Mouse (Mus musculus) hindbrain, postnatal 0 days (tissue): Measurements from ENCODE around the gene Mfsd2b. TPM values are rescaled to one million over a fixed set of nuclear protein-coding genes. Genes with fewer than 3 reads are reported as not detected.

Experiments used
- ATAC-seq: fragments of 200-750 bp; cut with Nextera tagmentation; 2 replicates; pipeline ENCODE4 v1.8.0; 2017; ENCODE audit warnings: mild to moderate bottlenecking, moderate TSS enrichment, moderate library complexity
- DNase-seq: peaks from one replicate; pipeline ENCODE4 v3.0.0-alpha.2; 2015; ENCODE audit warnings: low spot score
- H3K27ac ChIP-seq: fragments of 300-500 bp; sonication (generic); 2 replicates; pipeline ENCODE4 v1.5.1; 2014; ENCODE audit warnings: mild to moderate bottlenecking
- H3K27me3 ChIP-seq: fragments of 300-500 bp; sonication (generic); 2 replicates; pipeline ENCODE4 v1.6.1; 2014; ENCODE audit warnings: low read length, mixed read lengths; ENCODE audit not compliant: insufficient read depth
- H3K36me3 ChIP-seq: fragments of 300-500 bp; sonication (generic); 2 replicates; pipeline ENCODE4 v1.6.1; 2014; ENCODE audit warnings: low read length, mixed read lengths; ENCODE audit not compliant: insufficient read depth
- H3K4me1 ChIP-seq: fragments of 300-500 bp; sonication (generic); 2 replicates; pipeline ENCODE4 v1.6.1; 2014; ENCODE audit warnings: antibody characterized with exemption, low read length, mixed read lengths; ENCODE audit not compliant: insufficient read depth
- H3K4me2 ChIP-seq: fragments of 300-500 bp; sonication (generic); 2 replicates; pipeline ENCODE4 v1.6.1; 2014; ENCODE audit warnings: low read depth, mild to moderate bottlenecking, low read length, moderate library complexity, mixed read lengths
- H3K4me3 ChIP-seq: fragments of 300-500 bp; sonication (generic); 2 replicates; pipeline ENCODE4 v1.5.1; 2014; ENCODE audit warnings: low read length
- H3K9ac ChIP-seq: fragments of 300-500 bp; sonication (generic); replicated peaks from 2 replicates; pipeline ENCODE4 v1.6.1; 2014; ENCODE audit warnings: mild to moderate bottlenecking, low read length, moderate library complexity, mixed read lengths
- H3K9me3 ChIP-seq: fragments of 300-500 bp; sonication (generic); 2 replicates; pipeline ENCODE4 v1.6.1; 2016; ENCODE audit warnings: low read length, mixed read lengths
- CTCF ChIP-seq: IDR thresholded peaks from 2 replicates; pipeline ENCODE4 v1.5.1; 2016; ENCODE audit warnings: antibody characterized with exemption, control low read depth, low read depth
- WGBS: fragments of 180-500 bp; shearing (Covaris S2); extraction: QIAGEN DNeasy Blood & Tissue Kit; methylation state at CpG from one replicate; pipeline ENCODE4 v1.1.7; 2014; 5-methylcytosine and 5-hydroxymethylcytosine counted together
- polyA plus RNA-seq: library from polyadenylated mRNA; unstranded; fragments of >200 nt; fragmentation: Nextera tagmentation; extraction: Ambion mirVana; gene quantifications from 2 replicates; pipeline ENCODE4 v1.2.1, GENCODE M21; 2015
- total RNA-seq: library from RNA; depleted of rRNA; stranded (reverse); fragments of >200 nt; gene quantifications from 2 replicates; pipeline ENCODE4 v1.2.3, GENCODE M21; 2014

The Mfsd2b gene
- total and polyA plus RNA-seq, 2 experiments from 2014 or later = 1.8 to 3.6 TPM

DNA sequence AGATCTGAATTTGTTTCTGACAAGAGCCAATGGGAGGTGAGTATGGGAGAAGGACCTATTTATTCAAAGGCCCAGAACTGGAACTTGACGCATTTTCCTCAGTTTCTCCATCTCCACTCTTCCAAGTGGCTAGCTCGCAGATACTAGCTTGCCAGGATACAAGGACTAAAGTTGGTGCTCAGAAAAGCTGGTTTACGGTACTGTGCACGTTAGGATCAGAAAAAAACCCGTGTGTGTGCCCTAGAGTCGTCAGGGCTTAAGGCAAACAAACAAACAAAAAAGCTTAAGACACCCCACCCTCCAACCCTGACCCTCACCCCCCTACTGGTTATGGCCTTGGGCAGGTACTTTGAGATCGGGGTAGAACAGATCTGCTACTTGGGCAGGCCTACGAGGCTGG is 31.7 kb downstream of the Mfsd2b start:
- ATAC-seq (no peak), DNase-seq (no peak)
- Histone ChIP-seq H3K4me3 (no peak overlapping the region), H3K4me1 (peaks cover 3% of the 10 kb centered on the region; the same call in 1 of the 2 replicates), H3K36me3 (peaks cover 6% of the 10 kb centered on the region; the same call in 1 of the 2 replicates), H3K4me2 (peak overlapping the region; percentile 95; the same call in 1 of the 2 replicates), H3K27me3 (no peaks in the 10 kb centered on the region), H3K27ac (no peak overlapping the region), H3K9ac (no peak overlapping the region), H3K9me3 (no peaks in the 10 kb centered on the region)
- 92% methylated on average over 8 of the region's 8 CpGs for WGBS
- no peak for TF ChIP-seq CTCF

DNA sequence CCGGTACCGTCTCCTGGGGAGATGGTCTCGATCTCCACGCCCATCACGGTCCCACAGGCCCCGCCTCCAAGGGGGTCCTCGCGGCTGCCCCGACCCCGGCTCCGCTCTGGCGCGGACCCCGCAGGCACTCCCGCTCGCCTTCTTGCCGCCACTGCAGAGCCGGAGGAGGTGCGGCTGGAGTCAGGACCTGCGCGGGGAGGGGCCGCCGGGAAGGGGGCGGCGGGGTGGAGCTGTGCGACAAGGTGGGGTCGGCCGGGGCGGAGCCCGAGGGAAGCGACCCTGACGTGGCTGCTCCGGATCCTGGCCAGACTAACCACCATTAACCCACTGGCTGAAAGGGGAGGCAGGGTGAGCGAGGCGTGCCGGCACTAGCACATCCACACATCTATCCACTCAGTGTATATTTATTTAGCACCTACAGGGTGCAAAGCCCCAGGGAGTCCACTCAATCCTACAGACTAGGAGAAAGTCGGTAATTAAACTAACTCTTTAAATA is 32.7 kb downstream of the Mfsd2b start, which contains the start of gene Fkbp1b:
Gene Fkbp1b, minus strand, starts transcription at position 200 of the 496 bp plus-strand sequence.
- ATAC-seq = peak; percentile 67
- no peaks in the 10 kb centered on the region for H3K9me3 ChIP-seq
- peak; percentile 60 for DNase-seq
- peak within 1 kb of the TSS; percentile 95 for H3K4me2 ChIP-seq
- H3K9ac ChIP-seq = peak within 1 kb of the TSS; percentile 78
- no peaks in the 10 kb centered on the region for H3K27me3 ChIP-seq
- H3K4me1 ChIP-seq = peaks cover 3% of the 10 kb centered on the region; the same call in 1 of the 2 replicates
- no peak for TF ChIP-seq CTCF
- WGBS = under 1% methylated on average over 37 of the region's 37 CpGs
- H3K27ac ChIP-seq = peak within 1 kb of the TSS; percentile 26; the same call in 1 of the 2 replicates
- H3K36me3 ChIP-seq = peaks cover 6% of the 10 kb centered on the region; the same call in 1 of the 2 replicates
- H3K4me3 ChIP-seq = peak within 1 kb of the TSS; percentile 87

DNA sequence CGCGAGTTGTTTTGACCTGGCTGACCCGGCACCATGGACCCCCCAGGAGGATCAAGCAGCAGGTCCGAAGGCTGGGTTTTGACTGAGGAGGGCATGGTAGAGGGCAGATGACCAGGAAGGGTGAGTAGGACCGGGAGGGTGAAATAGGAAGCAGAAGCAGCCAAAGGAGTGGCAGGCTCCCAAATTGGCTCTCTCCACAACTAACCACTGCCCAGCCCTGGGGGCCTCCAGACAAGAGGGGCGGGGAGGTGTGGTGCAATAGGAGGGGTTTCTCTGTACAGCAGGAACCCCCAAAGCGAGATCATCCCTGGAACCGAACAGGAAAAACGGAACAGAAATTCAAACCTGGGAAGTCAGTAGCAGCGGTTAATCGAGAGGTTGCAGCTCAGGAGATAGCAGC is 33.4 kb downstream of the Mfsd2b start:
- no peak for TF ChIP-seq CTCF
- H3K27me3 ChIP-seq = no peaks in the 10 kb centered on the region
- H3K4me1 ChIP-seq = peaks cover 3% of the 10 kb centered on the region; the same call in 1 of the 2 replicates
- no peaks in the 10 kb centered on the region for H3K9me3 ChIP-seq
- H3K4me2 ChIP-seq = peak overlapping the region; percentile 95
- peak overlapping the region; percentile 78 for H3K9ac ChIP-seq
- ATAC-seq (peak; percentile 13; the same call in 1 of the 2 replicates), DNase-seq (no peak)
- peak overlapping the region; percentile 87 for H3K4me3 ChIP-seq
- 2% methylated on average over 11 of the region's 11 CpGs for WGBS
- no peak overlapping the region for H3K27ac ChIP-seq
- H3K36me3 ChIP-seq = peaks cover 6% of the 10 kb centered on the region; the same call in 1 of the 2 replicates

DNA sequence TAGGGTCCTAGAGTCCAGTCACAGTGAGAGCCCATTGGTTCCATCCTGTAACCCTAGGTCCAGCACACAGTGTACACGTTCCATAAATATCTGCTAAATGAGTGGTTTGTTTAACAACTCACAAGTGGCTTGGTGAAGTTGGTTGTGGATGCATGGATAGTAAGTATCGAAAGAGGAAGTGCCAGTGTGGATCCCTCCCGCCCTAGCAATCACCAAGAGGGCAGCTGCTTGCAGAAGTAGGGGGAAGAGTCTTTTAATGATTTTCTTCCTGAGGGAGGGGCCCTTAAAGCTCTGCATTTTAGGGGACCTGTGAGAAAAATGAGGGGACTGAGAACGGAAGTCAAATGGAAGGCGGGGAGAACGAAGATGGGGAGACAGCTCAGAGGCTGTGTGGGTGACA is 34.1 kb downstream of the Mfsd2b start:
- peaks cover 6% of the 10 kb centered on the region; the same call in 1 of the 2 replicates for H3K36me3 ChIP-seq
- no peak overlapping the region for H3K27ac ChIP-seq
- no peak for TF ChIP-seq CTCF
- no peak overlapping the region for H3K9ac ChIP-seq
- H3K4me1 ChIP-seq = peaks cover 3% of the 10 kb centered on the region; the same call in 1 of the 2 replicates
- H3K4me3 ChIP-seq = no peak overlapping the region; the same call in 1 of the 2 replicates
- H3K4me2 ChIP-seq = peak overlapping the region; percentile 95
- 66% methylated on average over 6 of the region's 6 CpGs for WGBS
- no peaks in the 10 kb centered on the region for H3K27me3 ChIP-seq
- no peak for ATAC-seq
- DNase-seq = no peak
- H3K9me3 ChIP-seq = no peaks in the 10 kb centered on the region

DNA sequence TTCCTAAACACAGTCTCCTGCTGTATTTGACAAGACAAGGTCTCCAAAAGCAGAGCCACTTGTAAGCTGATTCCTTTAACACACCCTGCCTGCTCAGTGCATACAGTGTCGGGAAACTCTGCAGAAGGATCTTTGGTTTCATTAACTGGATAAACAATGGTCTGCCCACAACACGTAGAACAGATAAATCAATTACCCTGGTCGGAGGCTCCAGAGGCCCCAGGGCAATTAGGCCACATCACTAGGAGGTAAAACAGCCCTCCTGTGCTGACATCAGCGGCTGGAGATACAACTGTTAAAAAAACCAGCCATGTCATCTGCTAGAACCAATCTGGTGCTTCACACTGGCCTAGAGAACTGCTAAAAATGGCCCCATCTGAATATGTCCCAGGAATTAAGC is 37.2 kb downstream of the Mfsd2b start:
- TF ChIP-seq CTCF = no peak
- Histone ChIP-seq H3K9ac (no peak overlapping the region), H3K4me3 (no peak overlapping the region), H3K27me3 (no peaks in the 10 kb centered on the region), H3K4me1 (0 out of 2 replicates have a peak, but pooled peaks cover 3% of the 10 kb centered on the region), H3K36me3 (peaks cover 10% of the 10 kb centered on the region; the same call in 1 of the 2 replicates), H3K27ac (no peak overlapping the region), H3K4me2 (no peak overlapping the region), H3K9me3 (no peaks in the 10 kb centered on the region)
- ATAC-seq = no peak
- WGBS = 58% methylated on average over 4 of the region's 4 CpGs
- DNase-seq = no peak

DNA sequence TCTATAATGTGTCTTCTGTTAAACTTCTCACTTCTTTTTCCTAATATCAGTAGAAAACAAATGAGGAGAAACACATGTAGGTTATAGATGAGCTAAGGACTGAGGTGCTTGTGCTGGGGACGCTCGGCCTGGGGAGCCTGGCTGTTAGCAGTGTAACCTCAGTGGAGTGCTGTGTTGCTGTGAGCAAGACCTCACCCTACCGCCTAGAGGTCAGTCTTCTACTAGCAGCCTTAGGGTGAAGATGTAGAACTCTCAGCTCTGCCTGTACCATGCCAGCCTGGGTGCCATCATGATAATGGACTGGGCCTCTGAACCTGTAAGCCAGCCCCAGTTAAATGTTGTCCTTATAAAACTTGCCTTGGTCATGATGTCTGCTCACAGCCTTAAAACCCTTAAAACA is 46.9 kb downstream of the Mfsd2b start:
- peaks cover 27% of the 10 kb centered on the region for H3K36me3 ChIP-seq
- 80% methylated on average over 3 of the region's 3 CpGs for WGBS

More for the DNA sequence above, 46.9 kb downstream of the Mfsd2b start:
- H3K9ac ChIP-seq = no peak overlapping the region
- H3K4me2 ChIP-seq = no peak overlapping the region
- no peaks in the 10 kb centered on the region for H3K4me1 ChIP-seq
- no peak overlapping the region for H3K4me3 ChIP-seq
- H3K27ac ChIP-seq = no peak overlapping the region
- H3K27me3 ChIP-seq = no peaks in the 10 kb centered on the region
- TF ChIP-seq CTCF = no peak
- no peak for ATAC-seq
- DNase-seq = no peak
- no peaks in the 10 kb centered on the region for H3K9me3 ChIP-seq
